Mouse (Mus musculus) frontal cortex, postnatal 10 days (tissue): Measurements from ENCODE around the gene Pdcl2.
A peak's percentile ranks its signal among the peaks of the same experiment; 100 is the strongest.

Source experiments
- DNase-seq, 2 experiments: peaks; one replicate each; pipeline ENCODE4 v3.0.0; 2022; ENCODE audit warnings: low spot score in 2 of 2, mixed read lengths in 1 of 2

Gene Pdcl2

DNA sequence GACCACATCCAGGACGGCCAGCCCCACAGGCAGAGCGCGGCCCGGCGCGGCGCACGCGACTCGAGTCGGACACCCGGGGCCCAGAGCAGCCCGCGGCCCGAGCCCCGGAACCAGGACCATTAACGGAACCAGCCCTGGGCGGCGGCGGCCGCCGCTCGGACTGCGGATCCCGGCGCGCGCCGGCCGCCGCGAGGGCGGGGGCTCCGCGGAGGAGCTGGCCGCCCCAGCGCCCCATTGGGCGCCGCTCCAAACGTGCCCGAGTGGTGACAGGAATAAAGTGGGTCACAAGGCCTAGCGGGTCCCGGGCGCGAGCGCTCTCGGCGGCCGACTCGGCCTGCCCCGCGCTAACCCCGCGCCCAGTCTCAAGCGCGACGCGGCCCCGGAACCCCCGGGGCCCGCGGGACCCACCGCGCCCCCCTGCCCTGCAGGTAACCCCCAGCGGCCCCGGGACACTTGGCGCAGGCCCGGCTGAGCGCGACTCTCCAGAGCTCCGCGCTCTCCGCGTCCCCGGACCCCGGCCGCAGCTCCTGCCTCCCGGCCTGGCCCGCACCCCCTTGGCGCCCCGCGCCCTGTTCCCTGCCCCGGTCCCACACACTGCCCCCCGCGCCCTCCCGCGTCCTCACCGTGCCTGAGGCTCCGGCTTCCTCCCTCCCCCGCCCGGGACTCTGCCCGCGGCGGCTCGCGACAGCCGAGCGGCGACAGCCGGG lies 27.1 kb downstream of the Pdcl2 start:
- peak; percentile 53 to 73 for DNase-seq

DNA sequence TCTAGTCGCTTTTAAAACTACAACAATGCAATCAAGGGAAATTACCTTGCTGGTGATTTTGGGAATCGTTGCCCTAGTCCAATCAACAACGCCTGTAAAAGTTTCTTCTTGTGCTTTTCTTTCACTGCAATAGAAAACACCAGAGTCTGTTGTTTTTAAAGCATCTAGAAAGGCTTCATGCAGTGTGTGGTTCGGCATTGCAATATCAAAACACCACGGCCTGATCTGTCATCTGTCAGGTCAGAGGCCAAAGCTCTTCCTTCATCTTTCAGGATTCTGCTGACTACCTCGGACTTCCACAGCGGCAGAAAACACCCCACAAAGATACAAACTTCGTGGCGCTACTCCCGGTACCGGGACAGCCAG lies 27.6 kb downstream of the Pdcl2 start:
- DNase-seq = no peak

GRCm38 (mm10) chr5:76302009-76302408 lies 28.9 kb downstream of the Pdcl2 start:
- DNase-seq = no peak

DNA sequence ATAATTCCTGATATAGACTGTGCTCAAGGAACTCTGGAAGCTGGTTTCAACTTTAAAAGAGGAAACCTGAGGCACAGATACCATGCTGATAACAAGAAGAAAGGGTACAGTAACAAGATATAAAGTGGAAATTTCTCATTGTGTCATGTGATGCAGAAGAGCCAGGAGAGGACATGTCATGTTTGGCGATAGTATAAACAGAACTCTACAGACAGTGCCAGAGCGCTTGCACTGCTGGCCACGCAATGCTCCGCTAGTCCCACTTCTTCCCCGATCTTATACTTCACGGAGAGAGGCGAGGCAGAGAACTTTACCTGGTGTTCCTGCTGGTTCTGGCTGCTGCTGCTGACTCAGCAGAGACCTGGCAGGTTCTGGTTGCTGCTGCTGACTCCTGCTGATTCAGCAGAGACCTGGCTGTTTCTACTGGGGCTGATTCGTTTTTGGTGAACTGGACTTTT lies 41.7 kb downstream of the Pdcl2 start:
- DNase-seq = no peak

DNA sequence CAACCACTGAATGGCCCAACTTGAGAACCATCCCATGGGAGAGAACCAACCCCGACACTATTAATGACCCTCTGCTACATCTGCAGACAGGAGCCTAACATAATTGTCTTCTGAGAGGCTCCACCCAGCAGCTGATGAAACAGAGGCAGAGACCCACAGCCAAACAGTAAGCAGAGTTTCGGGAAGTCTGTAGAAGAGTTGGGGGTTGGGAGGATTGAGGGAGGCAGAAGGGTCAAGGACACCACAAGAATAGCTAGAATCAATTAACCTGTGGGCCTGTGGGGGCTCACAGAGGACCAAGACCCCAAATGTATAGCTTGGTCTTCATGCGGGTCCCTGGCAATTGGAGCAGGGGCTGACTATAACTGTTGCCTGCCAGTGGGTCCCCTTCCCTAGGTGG lies 42.7 kb downstream of the Pdcl2 start:
- DNase-seq = no peak

DNA sequence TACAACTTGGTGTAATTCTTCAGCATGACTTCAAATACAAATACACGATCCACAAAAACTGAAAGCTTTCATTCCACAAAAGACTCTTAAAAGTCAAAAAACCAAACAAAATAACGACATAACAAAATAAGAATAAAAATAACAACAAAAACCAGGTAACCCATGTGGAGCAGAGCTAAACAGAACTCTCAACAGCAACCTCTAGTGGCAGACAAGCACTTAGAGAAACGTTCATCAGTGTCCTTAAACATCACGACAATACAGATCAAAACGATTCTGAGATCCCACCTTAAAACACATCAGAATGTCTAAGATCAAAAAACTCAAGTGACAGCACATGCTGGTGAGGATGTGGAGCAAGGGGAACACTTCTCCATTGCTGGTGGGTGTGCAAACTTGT lies 43.9 kb downstream of the Pdcl2 start:
- no peak for DNase-seq

DNA sequence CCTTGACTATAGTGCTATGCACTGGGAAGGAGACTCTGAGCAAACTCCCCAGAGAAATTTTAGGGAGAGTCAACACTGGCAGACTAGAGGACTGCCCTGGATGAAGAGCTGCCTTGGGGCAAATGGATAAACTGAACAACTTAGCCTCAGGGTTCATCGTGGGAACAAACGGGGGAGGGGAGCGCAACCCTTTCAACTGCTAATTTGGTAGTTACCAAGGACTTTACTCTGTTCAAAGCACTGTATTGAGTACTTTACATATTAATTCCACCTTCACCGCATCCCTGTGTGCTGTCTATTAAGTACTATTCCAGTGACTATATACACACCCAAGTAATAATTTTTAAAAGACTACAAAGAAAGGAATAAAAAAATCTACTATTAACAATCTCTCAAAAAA lies 45.3 kb downstream of the Pdcl2 start:
- DNase-seq = no peak

DNA sequence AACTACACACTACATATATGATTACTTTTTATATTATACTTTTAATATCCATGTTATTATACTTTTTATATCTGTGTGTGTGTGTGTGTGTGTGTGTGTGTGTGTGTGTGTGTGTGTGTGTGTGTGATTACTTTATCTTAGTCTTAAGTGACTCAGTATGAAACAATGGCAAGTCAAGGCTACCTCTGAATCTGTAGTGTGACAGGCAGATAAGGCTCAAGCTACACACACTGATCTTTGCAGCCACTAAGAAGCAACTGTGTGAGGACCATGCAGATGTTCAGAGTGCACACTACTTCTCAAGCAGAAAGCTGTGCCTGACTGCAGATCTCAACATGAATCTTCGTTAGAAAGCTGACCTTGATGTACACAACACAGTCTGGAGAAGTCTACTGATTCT lies 47.1 kb downstream of the Pdcl2 start:
- DNase-seq = no peak

DNA sequence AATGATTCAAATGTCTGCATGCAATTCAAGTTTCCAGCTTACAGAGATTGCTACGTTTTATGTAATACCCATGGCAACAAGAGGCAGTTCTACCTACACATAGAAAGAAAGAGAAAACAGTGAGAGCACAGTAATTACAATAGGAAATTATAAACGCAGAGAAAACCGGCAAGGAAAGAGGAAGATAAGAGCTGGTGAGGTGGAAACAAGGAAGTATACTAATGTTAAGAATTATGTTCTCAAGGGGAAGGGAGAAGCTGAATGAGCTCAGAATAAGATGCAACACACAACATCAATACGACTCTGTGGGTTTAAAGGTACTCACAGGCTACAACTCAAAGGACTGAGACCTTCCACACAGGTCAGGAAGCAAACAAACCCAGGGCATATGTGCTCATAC lies 56.0 kb downstream of the Pdcl2 start:
- no peak for DNase-seq
